Mouse (Mus musculus) brain, adult 10 weeks (tissue): Measurements from ENCODE around the gene Rhoc. TPM values are rescaled to one million over a fixed set of nuclear protein-coding genes. Genes with fewer than 3 reads are reported as not detected.

Experiments used
- polyA plus RNA-seq: library from polyadenylated mRNA; stranded (reverse); fragments of 350-450 nt; fragmentation: Illumina TruSeq; extraction: RNeasy Lipid Tissue Mini Kit (QIAGEN cat#74804); gene quantifications from one replicate; pipeline ENCODE4 v1.2.3, GENCODE M21; 2015; ENCODE audit warnings: low read depth, low replicate concordance

Gene Rhoc
- 34.2 TPM for polyA plus RNA-seq

DNA sequence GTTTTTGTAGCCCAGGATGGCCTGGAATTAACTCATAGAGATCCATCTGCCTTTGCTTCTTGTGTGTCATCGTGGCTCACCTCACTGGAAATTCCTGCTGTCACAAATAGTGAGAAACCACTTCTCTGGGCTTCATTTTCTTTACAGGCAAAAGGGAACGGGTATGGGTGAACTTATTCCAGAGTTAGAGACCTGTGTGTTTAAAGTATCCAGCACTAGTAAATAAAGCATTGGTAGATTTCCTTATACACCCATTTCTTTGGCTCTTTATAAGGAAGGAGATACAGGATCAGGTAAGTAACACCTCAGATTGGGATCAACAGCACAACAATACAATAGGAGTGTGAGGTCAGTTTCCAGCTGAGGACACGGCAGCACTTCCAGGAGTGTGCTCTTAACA is at the start of gene Rhoc:
Gene Rhoc, plus strand, starts transcription at position 301 of the 400 bp plus-strand sequence.

DNA sequence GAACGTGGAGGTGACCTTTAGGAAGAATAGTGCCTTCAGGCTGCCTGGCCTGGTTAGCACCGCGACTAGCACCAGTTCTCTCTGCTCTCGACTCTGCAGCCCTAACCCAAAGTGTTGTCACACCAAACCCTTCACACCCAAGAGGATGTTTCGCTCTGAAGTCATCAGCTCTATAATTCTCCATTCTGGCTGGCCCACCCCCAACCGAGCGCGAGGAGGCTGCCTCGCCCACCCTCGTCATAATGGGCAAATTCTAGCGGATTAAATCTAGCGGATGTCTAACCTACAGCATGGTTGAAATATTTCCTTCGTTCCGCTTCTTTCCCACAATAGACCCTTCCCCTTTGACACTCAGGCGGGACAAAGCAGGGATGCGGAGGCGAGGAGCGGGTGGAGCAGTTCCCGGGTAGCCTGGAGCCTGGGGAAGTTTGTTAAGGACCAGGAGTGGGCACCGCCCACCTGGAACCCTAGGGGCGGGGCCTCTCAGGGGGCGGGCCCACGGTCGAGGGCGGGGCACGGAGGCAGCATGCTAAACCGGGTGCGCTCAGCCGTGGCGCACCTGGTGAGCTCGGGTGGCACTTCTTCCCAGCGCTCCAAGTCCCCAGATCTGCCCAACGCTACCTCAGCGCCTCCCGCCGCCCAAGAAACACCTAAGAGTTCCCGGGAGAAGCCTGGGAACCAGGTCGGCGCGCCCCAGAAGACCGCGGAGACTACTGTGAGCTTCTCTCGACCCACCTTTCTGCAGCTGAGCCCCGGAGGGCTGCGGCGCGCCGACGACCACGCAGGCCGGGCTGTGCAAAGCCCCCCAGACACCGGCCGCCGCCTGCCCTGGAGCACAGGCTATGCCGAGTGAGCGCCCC is 7.4 kb upstream of the Rhoc start, which contains the start of gene Ppm1j:
Gene Ppm1j, plus strand, starts transcription at position 496 of the 860 bp plus-strand sequence.

DNA sequence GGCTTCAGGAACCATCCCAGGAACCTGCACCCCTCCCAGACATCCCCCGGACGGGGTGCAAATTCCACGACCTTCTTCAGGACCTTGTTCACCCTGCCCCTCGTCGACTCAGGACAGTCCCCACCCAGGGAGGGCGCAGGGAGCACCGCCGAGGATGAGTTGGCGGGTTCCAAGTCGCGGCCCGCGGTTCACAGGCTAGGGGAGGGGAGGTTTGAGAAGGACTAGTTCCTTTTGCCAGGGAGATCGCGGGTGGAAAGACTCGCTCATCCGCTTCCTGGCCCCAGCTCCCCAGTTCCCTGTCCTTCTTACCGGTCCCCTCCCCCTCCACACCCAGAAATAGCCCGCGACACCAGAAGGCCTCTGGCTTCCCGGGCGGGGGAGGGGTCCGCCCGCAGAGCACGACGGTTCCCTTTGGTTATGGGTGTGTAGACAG is 6.7 kb upstream of the Rhoc start, which contains the start of gene Fam19a3:
Gene Fam19a3, minus strand, starts transcription at position 370 of the 433 bp plus-strand sequence.

DNA sequence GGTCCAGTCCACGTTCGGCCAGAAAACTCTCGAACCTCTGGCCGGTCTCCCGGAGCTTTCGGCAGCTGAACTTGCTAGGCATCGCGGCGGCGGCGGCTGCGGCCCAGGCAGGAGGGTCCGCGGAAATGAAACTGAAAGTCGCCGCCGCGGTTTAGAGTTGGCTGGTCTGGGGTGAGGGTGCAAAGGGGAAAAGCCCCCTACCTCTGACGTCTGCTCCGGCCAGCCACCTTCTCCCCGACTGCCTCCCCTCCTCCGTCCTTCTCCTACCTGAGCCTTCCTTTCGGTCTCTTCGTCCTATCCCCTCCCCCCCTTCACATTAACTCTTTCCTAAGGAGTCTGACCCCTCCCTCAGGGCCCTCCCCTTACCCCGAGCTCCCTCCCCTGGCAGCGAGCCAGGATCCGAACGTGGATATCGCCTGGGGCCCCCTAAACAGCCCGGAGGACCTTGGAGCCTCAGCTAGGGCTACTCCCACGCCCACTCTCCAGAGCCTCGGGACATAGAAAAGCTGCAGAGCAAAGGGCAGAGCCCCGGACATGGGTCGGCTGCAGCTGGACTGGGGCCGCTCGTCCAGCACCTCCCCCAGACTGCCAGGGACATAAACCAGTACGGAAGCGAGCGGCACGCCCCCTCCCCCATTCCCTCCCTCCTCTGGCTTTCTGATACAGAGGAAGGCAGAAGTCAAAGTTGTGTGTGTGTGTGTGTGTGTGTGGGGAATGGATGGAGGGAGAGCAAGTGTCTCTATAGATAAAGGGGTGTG is 30.0 kb downstream of the Rhoc start, which contains the start of gene Mov10:
Gene Mov10, minus strand, starts transcription at position 573 of the 758 bp plus-strand sequence.

Other genes with a start within 250 kb of the Rhoc start
- 25.4 TPM for gene Slc16a1, start 149.7 kb upstream of the Rhoc start, polyA plus RNA-seq
- 0.70 TPM for gene Ppm1j, start 7.3 kb upstream of the Rhoc start, polyA plus RNA-seq
- 0.19 TPM for gene Fam19a3, start 6.5 kb upstream of the Rhoc start, polyA plus RNA-seq
- 4.8 TPM for gene Mov10, start 30.2 kb downstream of the Rhoc start, polyA plus RNA-seq
- gene St7l, start 75.6 kb downstream of the Rhoc start, polyA plus RNA-seq: 28.0 TPM
- gene Capza1, start 76.1 kb downstream of the Rhoc start, polyA plus RNA-seq: 59.2 TPM
- 1.7 TPM for gene Wnt2b, start 173.5 kb downstream of the Rhoc start, polyA plus RNA-seq